1 mouse cellular context compared by ENCODE assay signal in genomic region chr11:52098398-52098946, GRCm38 (mm10).
TF ChIP-seq lines count a peak whose summit lies in the region.

TSS of gene Ppp2ca (plus strand) at chr11:52098681.

TF ChIP-seq in CH12.LX, 34 proteins besides CTCF, POLR2A, EP300 and RAD21 (continued from another document):
- TF ChIP-seq ZMIZ1 (IDR thresholded peaks at IDR 0.05; ENCODE audit: low read depth, low read length) (peak; percentile 86), ELF1 (IDR thresholded peaks at IDR 0.05; ENCODE audit: low read depth, low read length) (peak; percentile 91), NELFE (IDR thresholded peaks at IDR 0.05; ENCODE audit: low read depth, low read length) (peak; percentile 94), KAT2A (IDR thresholded peaks at IDR 0.05; ENCODE audit: insufficient replicate concordance, low read length) (0 out of 2 replicates have a peak, but pooled peaks have one; percentile 71), MAX (IDR thresholded peaks at IDR 0.05; ENCODE audit: low read length) (peak; percentile 78), MAFK (IDR thresholded peaks at IDR 0.05; ENCODE audit: insufficient replicate concordance, low read length) (no peak), USF2 (conservative IDR thresholded peaks at IDR 0.05; ENCODE audit: low read depth, low read length) (no peak), ZNF384 (IDR thresholded peaks at IDR 0.05; ENCODE audit: low read depth, low read length) (no peak), UBTF (IDR thresholded peaks at IDR 0.05; ENCODE audit: low read depth, low read length) (no peak), ZC3H11A (IDR thresholded peaks at IDR 0.05; ENCODE audit: low read depth, low read length) (no peak), CHD1 (IDR thresholded peaks at IDR 0.05; ENCODE audit: low read depth, low read length) (no peak), NRF1 (IDR thresholded peaks at IDR 0.05; ENCODE audit: low read depth, low read length) (peak; percentile 95)
